Mouse (Mus musculus): ENCODE measurements around the gene Pfas. TPM values are rescaled to one million over a fixed set of nuclear protein-coding genes. Genes with fewer than 3 reads are reported as not detected.
A peak's percentile ranks its signal among the peaks of the same experiment; 100 is the strongest.

Gene Pfas
- polyA plus RNA-seq, 1 experiment from 2014 or later: 34.7 TPM

DNA sequence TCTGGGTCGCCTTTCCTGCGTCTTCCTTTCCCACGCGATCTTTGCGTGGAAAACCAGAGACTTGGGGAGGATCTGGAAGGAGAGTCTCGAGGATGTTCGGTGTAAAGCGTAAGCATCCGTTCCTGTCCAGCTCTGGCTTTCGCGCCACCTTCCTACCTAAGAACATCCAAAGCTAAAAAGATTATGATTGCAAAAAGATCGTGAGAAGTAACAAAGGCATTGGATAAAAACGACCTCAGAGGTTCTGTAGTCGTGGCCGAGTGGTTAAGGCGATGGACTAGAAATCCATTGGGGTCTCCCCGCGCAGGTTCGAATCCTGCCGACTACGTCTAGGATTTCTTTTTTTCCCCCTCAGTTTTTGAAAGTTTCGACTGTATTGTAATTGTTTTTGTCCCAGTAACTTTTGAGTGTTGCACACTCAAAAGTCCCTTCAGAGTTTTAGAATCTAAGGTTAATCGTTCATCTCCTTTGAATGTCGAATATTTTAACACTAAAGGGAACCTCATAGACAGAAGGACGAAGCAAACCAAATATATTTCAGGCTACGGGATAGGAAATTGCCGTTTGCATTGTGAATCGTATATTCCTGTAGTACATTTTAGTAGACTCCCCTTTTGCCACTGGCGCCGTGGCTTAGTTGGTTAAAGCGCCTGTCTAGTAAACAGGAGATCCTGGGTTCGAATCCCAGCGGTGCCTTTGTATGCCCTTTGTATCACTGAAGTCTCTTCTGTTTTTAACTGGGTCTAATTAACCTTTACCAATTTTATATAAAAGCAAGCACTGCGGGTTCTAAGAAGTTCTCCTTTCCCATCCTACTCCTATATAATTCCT, 29.2 kb upstream of the Pfas start:
- peak overlapping the region; percentile 74 for H3K9ac ChIP-seq (replicated peaks)
- H3K36me3 ChIP-seq: peaks cover 24% of the 10 kb centered on the region
- H3K4me1 ChIP-seq: peaks cover 25% of the 10 kb centered on the region
- H3K27me3 ChIP-seq: no peaks in the 10 kb centered on the region
- H3K4me2 ChIP-seq (replicated peaks): peak overlapping the region; percentile 54
- H3K27ac ChIP-seq (replicated peaks): peak overlapping the region; percentile 79
- no peaks in the 10 kb centered on the region for H3K9me3 ChIP-seq
- WGBS: under 1% methylated on average over 34 of the region's 34 CpGs
- ATAC-seq (ENCODE audit: low FRiP score, low read depth): no peak; the same call in 1 of the 2 replicates
- peak overlapping the region; percentile 68 for H3K4me3 ChIP-seq

DNA sequence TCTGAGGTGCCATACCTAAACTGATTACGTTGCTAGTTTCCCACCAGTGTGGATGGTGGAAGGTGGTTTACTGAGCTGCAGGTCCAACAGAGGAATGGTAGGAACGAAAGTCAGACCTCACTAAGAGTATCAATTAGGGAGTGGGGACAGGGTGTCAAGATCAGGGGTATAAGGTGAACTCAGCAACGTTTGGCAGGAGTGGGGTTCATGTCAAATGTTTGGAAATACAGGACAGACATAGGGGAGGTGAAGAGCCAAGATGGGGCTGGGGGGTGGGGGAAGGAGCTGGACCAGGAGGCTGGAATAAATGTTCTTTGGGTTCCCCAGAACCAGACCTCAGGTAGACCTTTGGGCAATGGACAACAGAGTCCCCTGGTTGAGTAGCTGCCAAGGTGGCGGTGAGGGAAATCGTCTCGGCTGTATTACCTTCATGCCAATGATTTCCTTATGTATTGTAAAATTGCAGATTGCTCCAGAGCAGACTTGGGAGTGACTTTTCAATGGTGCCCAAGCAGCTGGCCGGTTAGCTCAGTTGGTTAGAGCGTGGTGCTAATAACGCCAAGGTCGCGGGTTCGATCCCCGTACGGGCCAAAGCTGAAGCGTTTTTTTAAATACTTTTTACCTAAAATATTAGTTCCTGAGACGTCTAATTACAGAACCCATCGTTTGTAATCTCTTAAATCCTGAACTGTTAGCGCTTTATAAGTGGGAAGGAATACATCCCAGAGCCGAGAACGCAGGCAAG, 28.4 kb upstream of the Pfas start:
- H3K27ac ChIP-seq (replicated peaks): peak overlapping the region; percentile 79
- peak overlapping the region; percentile 74 for H3K9ac ChIP-seq (replicated peaks)
- H3K4me1 ChIP-seq: peaks cover 25% of the 10 kb centered on the region
- peaks cover 29% of the 10 kb centered on the region for H3K36me3 ChIP-seq
- peak overlapping the region; percentile 54 for H3K4me2 ChIP-seq (replicated peaks)
- H3K4me3 ChIP-seq: peak overlapping the region; percentile 68
- no peaks in the 10 kb centered on the region for H3K27me3 ChIP-seq
- 11% methylated on average over 20 of the region's 20 CpGs for WGBS
- ATAC-seq (ENCODE audit: low FRiP score, low read depth): no peak
- no peaks in the 10 kb centered on the region for H3K9me3 ChIP-seq

DNA sequence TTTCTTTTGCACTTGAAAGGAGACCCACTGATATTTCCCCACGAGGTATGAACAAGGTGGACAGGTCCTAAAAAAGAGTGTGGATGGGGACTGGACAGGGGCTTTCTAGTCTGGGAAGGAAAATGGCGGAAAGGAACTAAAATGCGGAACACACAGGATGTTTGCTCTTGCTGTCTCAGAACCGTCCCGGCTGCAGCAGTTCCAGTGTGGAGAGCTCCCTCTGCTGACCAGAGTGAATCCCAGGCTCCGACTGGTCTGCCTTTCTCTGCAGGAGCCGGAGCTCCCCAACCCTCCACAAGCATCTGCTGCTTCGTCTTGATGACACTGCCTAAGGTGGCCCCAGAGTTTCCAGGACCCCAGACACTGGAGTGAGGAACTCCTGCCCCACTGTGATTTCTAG, 27.6 kb upstream of the Pfas start:
- H3K9ac ChIP-seq (replicated peaks): no peak overlapping the region

DNA sequence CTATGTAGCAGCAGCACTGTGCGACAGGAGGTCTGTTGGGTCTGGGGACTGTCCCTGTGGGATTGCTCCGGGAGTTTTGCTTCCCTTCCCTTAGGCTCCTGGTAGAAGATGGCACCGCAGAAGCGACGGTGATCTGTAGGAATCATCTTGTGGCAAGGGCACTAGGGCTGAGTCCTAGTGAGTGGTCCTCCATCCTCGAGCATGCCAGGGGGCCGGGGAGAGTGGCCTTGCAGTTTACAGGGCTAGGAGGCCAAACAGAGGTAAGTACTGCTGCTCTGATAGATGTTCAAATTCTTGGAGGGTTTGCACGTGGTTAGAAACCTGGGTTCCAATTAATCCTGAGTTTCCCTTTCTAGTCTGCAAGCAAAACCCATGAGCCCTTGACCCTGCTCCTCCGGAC, 27.2 kb upstream of the Pfas start:
- Histone ChIP-seq H3K27me3 (no peaks in the 10 kb centered on the region), H3K9me3 (no peaks in the 10 kb centered on the region), H3K36me3 (peaks cover 41% of the 10 kb centered on the region), H3K9ac (replicated peaks) (no peak overlapping the region), H3K4me3 (peak overlapping the region; percentile 18; the same call in 1 of the 2 replicates), H3K27ac (replicated peaks) (peak overlapping the region; percentile 63), H3K4me2 (replicated peaks) (peak overlapping the region; percentile 54; the same call in 1 of the 2 replicates), H3K4me1 (peaks cover 25% of the 10 kb centered on the region)
- 80% methylated on average over 9 of the region's 9 CpGs for WGBS
- no peak for ATAC-seq (ENCODE audit: low FRiP score, low read depth)

More for the DNA sequence above, 27.6 kb upstream of the Pfas start:
- H3K4me3 ChIP-seq: peak overlapping the region; percentile 18; the same call in 1 of the 2 replicates
- peak overlapping the region; percentile 54 for H3K4me2 ChIP-seq (replicated peaks)
- 4% methylated on average over 8 of the region's 8 CpGs for WGBS
- peak; percentile 31; the same call in 1 of the 2 replicates for ATAC-seq (ENCODE audit: low FRiP score, low read depth)
- H3K9me3 ChIP-seq: no peaks in the 10 kb centered on the region
- H3K27ac ChIP-seq (replicated peaks): peak overlapping the region; percentile 63
- H3K4me1 ChIP-seq: peaks cover 25% of the 10 kb centered on the region
- H3K36me3 ChIP-seq: peaks cover 37% of the 10 kb centered on the region
- H3K27me3 ChIP-seq: no peaks in the 10 kb centered on the region

DNA sequence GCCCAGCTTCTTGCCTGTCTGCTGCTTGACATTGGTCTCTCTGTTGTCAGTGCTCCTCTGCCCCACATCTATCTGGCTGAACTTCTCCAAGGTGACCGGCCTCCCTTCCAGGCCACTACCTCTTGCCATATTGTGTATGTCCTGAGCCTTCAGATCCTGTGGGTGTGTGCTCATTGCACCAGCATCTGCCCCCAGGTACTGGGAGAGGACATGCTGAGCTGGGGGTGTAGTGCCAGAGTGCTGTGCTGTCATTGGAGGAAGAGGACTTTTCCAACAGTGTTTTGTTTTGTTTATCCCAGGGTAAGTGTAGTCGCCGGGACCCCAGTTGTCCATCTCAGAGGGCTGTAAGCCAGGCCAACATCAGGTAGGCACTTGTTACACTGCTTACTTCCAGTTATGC, 26.3 kb upstream of the Pfas start:
- no peak for ATAC-seq (ENCODE audit: low FRiP score, low read depth)

DNA sequence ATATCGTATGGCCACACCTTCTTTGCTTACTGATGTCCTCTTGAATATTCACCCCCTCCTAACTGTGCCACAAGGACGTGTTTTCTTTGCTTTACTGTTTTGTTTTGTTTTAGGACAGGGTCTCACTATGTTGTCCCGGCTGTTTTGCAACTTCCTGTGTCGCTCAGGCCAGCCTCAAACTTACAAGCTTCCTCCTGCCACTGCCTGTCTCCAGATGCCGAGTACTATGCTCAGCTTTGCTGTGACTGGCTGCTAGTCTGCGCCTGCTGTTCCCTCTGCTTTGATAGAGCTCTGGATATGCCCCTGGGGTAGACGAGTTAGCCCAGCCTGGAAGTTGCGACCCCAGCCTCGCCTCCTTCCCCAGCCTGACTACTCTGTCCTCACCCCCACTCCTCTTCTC, 25.3 kb upstream of the Pfas start:
- no peak for ATAC-seq (ENCODE audit: low FRiP score, low read depth)
- 81% methylated on average over 9 of the region's 9 CpGs for WGBS
- H3K27me3 ChIP-seq: no peaks in the 10 kb centered on the region
- H3K36me3 ChIP-seq: peaks cover 59% of the 10 kb centered on the region
- H3K4me2 ChIP-seq (replicated peaks): no peak overlapping the region
- peaks cover 14% of the 10 kb centered on the region for H3K4me1 ChIP-seq
- H3K27ac ChIP-seq (replicated peaks): no peak overlapping the region
- no peak overlapping the region for H3K9ac ChIP-seq (replicated peaks)
- no peaks in the 10 kb centered on the region for H3K9me3 ChIP-seq
- H3K4me3 ChIP-seq: no peak overlapping the region

More for the DNA sequence above, 26.3 kb upstream of the Pfas start:
- H3K4me3 ChIP-seq: no peak overlapping the region
- no peak overlapping the region for H3K4me2 ChIP-seq (replicated peaks)
- H3K27ac ChIP-seq (replicated peaks): no peak overlapping the region
- peaks cover 24% of the 10 kb centered on the region for H3K4me1 ChIP-seq
- no peak overlapping the region for H3K9ac ChIP-seq (replicated peaks)
- H3K9me3 ChIP-seq: no peaks in the 10 kb centered on the region
- no peaks in the 10 kb centered on the region for H3K27me3 ChIP-seq
- WGBS: 99% methylated on average over 3 of the region's 3 CpGs
- H3K36me3 ChIP-seq: peaks cover 49% of the 10 kb centered on the region

DNA sequence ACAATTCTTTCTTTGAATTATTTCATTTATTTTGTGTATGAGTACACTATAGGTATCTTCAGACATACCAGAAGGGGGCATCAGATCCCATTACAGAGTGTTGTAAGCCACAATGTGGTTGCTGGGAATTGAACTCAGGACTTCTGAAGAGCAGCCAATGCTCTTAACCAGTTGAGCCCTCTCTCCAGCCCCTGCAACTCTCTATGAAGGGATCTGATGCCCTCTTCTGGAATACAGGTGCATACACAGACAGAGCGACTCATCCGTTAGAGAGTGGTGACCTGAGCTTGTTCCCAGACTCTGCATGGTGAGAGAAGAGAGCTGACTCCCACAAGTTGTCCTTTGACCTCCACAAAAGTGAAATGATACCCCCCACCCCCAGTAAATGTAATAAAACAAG, 20.5 kb upstream of the Pfas start:
- Histone ChIP-seq H3K9me3 (no peaks in the 10 kb centered on the region), H3K36me3 (peaks cover 97% of the 10 kb centered on the region), H3K27ac (replicated peaks) (no peak overlapping the region), H3K4me3 (no peak overlapping the region), H3K27me3 (no peaks in the 10 kb centered on the region), H3K4me2 (replicated peaks) (no peak overlapping the region), H3K4me1 (no peaks in the 10 kb centered on the region), H3K9ac (replicated peaks) (no peak overlapping the region)
- WGBS: 58% methylated on average over 2 of the region's 2 CpGs
- no peak for ATAC-seq (ENCODE audit: low FRiP score, low read depth)

DNA sequence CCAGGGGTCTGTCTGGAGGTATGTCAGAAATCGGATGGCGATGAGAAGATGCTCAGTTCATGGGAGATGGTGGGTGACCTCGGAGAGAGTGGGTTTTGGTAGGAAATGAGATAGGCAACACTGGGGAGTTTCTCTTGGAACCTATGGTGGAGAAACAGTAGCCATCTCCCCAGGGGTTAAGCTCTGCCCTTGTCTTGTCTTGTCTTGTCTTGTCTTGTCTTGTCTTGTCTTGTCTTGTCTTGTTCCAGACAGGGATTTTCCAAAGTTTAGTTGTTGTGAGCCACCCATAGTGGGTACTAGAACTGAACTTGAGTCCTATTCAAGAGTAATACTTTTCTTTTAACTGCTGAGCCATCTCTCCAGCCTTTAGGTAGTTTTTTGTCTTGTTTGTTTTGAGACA, 18.3 kb upstream of the Pfas start:
- 97% methylated on average over 3 of the region's 3 CpGs for WGBS
- Histone ChIP-seq H3K4me2 (replicated peaks) (no peak overlapping the region), H3K4me3 (no peak overlapping the region), H3K27ac (replicated peaks) (no peak overlapping the region), H3K27me3 (no peaks in the 10 kb centered on the region), H3K4me1 (no peaks in the 10 kb centered on the region), H3K9ac (replicated peaks) (no peak overlapping the region), H3K9me3 (no peaks in the 10 kb centered on the region), H3K36me3 (peaks cover 99% of the 10 kb centered on the region)
- no peak for ATAC-seq (ENCODE audit: low FRiP score, low read depth)

DNA sequence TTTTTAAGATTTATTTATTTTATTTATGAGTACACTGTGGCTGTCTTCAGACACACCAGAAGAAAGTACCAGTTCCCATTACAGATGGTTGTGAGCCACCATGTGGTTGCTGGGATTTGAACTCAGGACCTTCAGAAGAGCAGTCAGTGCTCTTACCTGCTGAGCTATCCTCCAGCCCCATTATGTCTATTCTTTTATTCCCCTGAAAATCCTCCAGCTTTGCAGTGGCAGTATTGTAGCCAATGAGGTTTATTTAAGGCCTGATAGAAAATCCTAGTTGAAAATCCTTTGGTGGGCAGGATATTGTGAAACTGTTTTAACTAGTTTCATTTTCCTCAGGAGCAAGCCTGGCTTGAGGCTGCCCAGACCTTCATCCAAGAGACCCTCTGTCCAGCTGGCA, 12.4 kb upstream of the Pfas start:
- Histone ChIP-seq H3K27me3 (no peaks in the 10 kb centered on the region), H3K9ac (replicated peaks) (no peak overlapping the region), H3K4me2 (replicated peaks) (no peak overlapping the region), H3K4me3 (no peak overlapping the region), H3K27ac (replicated peaks) (no peak overlapping the region), H3K4me1 (peaks cover 11% of the 10 kb centered on the region), H3K9me3 (no peaks in the 10 kb centered on the region), H3K36me3 (peaks cover 48% of the 10 kb centered on the region)
- ATAC-seq (ENCODE audit: low FRiP score, low read depth): no peak

DNA sequence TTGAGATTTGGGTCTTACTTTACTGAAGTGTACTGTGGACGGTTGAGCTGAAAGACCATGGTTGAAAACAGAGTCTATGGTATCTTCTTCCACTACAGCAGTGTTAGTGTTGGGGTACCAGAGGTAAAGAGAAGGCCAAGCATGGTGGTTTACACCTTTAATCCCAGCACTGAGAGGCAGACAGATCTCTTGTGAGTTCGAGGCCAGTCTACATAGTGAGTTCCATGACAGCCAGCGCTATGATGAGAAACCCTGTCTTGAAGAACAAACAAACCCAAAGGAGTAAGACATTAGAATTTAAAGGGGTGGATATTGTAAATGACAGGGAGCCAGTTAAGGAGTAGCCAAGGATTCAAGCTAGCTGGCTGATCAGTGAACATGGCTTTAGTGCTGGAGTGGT, 8.5 kb upstream of the Pfas start:
- peak overlapping the region; percentile 74 for H3K9ac ChIP-seq (replicated peaks)
- peak overlapping the region; percentile 82 for H3K4me2 ChIP-seq (replicated peaks)
- H3K4me1 ChIP-seq: peaks cover 19% of the 10 kb centered on the region
- H3K27me3 ChIP-seq: no peaks in the 10 kb centered on the region
- peak overlapping the region; percentile 88; the same call in 1 of the 2 replicates for H3K27ac ChIP-seq (replicated peaks)
- H3K4me3 ChIP-seq: peak overlapping the region; percentile 68
- no peaks in the 10 kb centered on the region for H3K9me3 ChIP-seq
- ATAC-seq (ENCODE audit: low FRiP score, low read depth): no peak
- WGBS: 73% methylated on average over 3 of the region's 3 CpGs
- peaks cover 9% of the 10 kb centered on the region for H3K36me3 ChIP-seq

DNA sequence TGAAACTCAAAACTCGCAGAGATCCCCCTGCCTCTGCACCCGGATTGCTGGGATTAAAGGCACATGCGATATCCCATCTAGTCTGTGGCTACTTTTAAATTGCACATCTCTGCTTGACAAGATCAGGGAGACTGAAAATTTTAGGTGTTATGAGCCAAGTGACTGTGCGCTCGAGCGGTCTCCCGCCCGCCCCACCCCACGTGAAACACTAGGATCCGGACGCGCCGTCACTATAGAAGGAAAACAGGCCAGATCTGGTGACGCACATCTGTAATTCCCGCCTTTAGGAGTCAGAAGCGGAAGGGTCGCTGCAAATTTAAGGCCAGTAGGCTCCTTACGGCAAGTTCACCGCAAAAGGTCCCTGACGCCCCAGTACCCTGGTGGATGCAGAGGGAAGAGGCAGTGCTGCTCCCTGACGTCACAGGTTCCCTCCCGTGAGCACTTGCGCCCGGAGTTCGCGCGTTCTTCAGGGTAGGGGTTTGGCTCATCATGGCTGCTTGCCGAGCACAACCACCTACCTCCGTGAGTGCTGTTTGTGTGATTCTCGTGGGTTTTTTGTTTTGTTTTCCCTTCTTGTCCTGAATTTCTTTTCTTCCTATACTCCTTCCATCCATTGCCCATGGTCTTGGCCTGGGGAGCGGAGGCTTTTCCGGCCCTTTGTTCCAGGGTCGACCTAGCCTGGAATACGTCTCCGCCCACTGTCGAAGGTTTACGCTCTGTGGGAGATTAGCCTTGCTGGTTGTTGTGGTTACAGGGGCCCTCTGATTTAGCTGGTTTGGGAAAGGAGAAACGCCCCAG, 7.6 kb upstream of the Pfas start, which contains the start of gene Ctc1:
Gene Ctc1, plus strand, starts transcription at position 268 of the 798 bp plus-strand sequence.
- Histone ChIP-seq H3K27me3 (no peaks in the 10 kb centered on the region), H3K4me2 (replicated peaks) (peak within 1 kb of the TSS; percentile 82)

More for the DNA sequence above, 7.6 kb upstream of the Pfas start, which contains the start of gene Ctc1:
- H3K4me1 ChIP-seq: peaks cover 26% of the 10 kb centered on the region
- H3K4me3 ChIP-seq: peak within 1 kb of the TSS; percentile 68
- peaks cover 1% of the 10 kb centered on the region; the same call in 1 of the 2 replicates for H3K36me3 ChIP-seq
- 4% methylated on average over 38 of the region's 38 CpGs for WGBS
- H3K9me3 ChIP-seq: no peaks in the 10 kb centered on the region
- ATAC-seq (ENCODE audit: low FRiP score, low read depth): peak; percentile 93
- peak within 1 kb of the TSS; percentile 88 for H3K27ac ChIP-seq (replicated peaks)
- H3K9ac ChIP-seq (replicated peaks): peak within 1 kb of the TSS; percentile 74

All from midbrain, embryonic 12.5 days (tissue).